Mouse (Mus musculus): ENCODE results near the gene Vmn1r149. TPM values are rescaled to one million over a fixed set of nuclear protein-coding genes. Genes with fewer than 3 reads are reported as not detected.
"Not testable (repeated sequence)": the region's sequence is repeated elsewhere in the genome, so short reads cannot be mapped to it uniquely, and the experiment has no call there.

Gene Vmn1r149
- polyA plus RNA-seq (2014; fragmentation: Nextera tagmentation; extraction: Ambion mirVana), result not detected in 2 replicates

DNA sequence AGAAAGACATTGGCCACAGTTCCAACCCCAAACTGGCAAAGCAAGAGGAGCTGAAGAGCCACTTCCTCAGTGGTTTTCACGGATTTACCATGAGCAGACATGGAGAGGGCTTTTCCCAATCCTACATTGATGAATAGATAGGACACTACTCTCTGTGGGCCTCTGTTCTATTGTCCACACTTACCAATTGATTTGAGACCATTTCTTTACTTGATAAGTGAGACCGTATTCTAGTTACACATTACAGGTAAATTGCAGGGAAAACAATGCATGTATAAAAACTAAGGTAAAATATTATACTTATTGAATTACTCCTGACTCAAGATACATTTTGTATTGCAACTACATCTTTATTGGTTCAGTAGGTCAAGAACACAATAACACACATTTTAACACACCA lies at the start of gene Vmn1r149:
Vmn1r149 (minus strand) TSS at position 101 of the 400 bp plus-strand sequence.
- not testable (repeated sequence) for H3K4me1 ChIP-seq (replicated peaks; ENCODE audit: control insufficient read depth, insufficient read depth, low read length); H3K9ac ChIP-seq (ENCODE audit: low read length); DNase-seq (ENCODE audit: low spot score); H3K4me3 ChIP-seq (ENCODE audit: low read depth, low read length); H3K9me3 ChIP-seq (ENCODE audit: control insufficient read depth, low read length); ATAC-seq (replicated peaks; ENCODE audit: low FRiP score); H3K27me3 ChIP-seq (ENCODE audit: control insufficient read depth, insufficient read depth, low read length); H3K36me3 ChIP-seq (ENCODE audit: control insufficient read depth, insufficient read depth, low read length); H3K4me2 ChIP-seq (ENCODE audit: low read depth, low read length, severe bottlenecking); H3K27ac ChIP-seq (ENCODE audit: low read depth, low read length)
- no CpG with 5 or more reads among the region's 2 CpGs for WGBS

DNA sequence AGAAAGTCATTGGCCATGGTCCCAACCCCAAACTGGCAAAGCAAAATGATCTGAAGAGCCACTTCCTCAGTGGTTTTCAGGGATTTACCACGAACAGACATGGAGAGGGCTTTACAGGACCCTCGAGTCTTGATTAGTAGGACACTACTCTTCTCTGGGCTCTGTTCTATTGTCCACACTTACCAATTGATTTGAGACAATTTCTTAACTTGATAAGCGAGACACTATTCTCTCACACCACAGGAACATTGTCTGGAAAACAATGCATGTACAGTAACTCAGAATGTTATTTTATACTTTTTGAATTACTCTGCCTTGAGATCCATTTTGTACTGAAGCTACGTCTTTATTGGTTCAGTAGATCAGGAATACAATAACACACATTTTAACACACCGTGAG lies 25.9 kb upstream of the Vmn1r149 start, which contains the start of gene Gm10665:
Gm10665 (minus strand) TSS at position 101 of the 400 bp plus-strand sequence.
- H3K9ac ChIP-seq (ENCODE audit: low read length); H3K4me1 ChIP-seq (replicated peaks; ENCODE audit: control insufficient read depth, insufficient read depth, low read length); H3K4me3 ChIP-seq (ENCODE audit: low read depth, low read length); ATAC-seq (replicated peaks; ENCODE audit: low FRiP score); H3K27me3 ChIP-seq (ENCODE audit: control insufficient read depth, insufficient read depth, low read length); H3K36me3 ChIP-seq (ENCODE audit: control insufficient read depth, insufficient read depth, low read length); H3K9me3 ChIP-seq (ENCODE audit: control insufficient read depth, low read length); H3K4me2 ChIP-seq (ENCODE audit: low read depth, low read length, severe bottlenecking); H3K27ac ChIP-seq (ENCODE audit: low read depth, low read length); DNase-seq (ENCODE audit: low spot score): not testable (repeated sequence)
- WGBS, result no CpG with 5 or more reads among the region's 5 CpGs

DNA sequence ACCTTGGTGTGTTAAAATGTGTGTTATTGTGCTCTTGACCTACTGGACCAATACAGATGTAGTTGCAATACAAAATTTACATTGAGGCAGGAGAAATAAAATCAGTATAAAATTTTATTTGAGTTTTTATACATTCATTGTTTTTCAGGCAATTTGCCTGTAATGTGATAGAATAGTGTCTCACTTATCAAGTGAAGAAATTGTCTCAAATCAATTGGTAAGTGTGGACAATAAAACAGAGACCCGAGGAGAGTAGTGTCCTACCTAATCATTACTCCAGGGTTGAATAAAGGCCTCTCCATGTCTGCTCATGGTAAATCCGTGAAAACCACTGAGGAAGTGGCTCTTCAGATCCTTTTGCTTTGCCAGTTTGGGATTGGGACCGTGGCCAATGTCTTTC lies 24.7 kb downstream of the Vmn1r149 start, which contains the start of gene Vmn1r148:
Vmn1r148 (plus strand) TSS at position 301 of the 400 bp plus-strand sequence.
- H3K27ac ChIP-seq (ENCODE audit: low read depth, low read length); H3K9ac ChIP-seq (ENCODE audit: low read length); H3K4me1 ChIP-seq (replicated peaks; ENCODE audit: control insufficient read depth, insufficient read depth, low read length); H3K4me2 ChIP-seq (ENCODE audit: low read depth, low read length, severe bottlenecking); DNase-seq (ENCODE audit: low spot score); H3K27me3 ChIP-seq (ENCODE audit: control insufficient read depth, insufficient read depth, low read length); H3K36me3 ChIP-seq (ENCODE audit: control insufficient read depth, insufficient read depth, low read length); H3K4me3 ChIP-seq (ENCODE audit: low read depth, low read length); H3K9me3 ChIP-seq (ENCODE audit: control insufficient read depth, low read length); ATAC-seq (replicated peaks; ENCODE audit: low FRiP score): not testable (repeated sequence)
- no CpG with 5 or more reads among the region's 3 CpGs for WGBS

Other genes with a start within 250 kb of the Vmn1r149 start
- gene Vmn1r143, start 248.9 kb downstream of the Vmn1r149 start, polyA plus RNA-seq (2014; fragmentation: Nextera tagmentation; extraction: Ambion mirVana), result not detected in 2 replicates
- not detected in 2 replicates for gene Gm8653, start 237.0 kb downstream of the Vmn1r149 start, polyA plus RNA-seq (2014; fragmentation: Nextera tagmentation; extraction: Ambion mirVana)
- not detected in 2 replicates for gene Gm8453, start 208.7 kb downstream of the Vmn1r149 start, polyA plus RNA-seq (2014; fragmentation: Nextera tagmentation; extraction: Ambion mirVana)
- not detected in 2 replicates for gene Gm4187, start 108.5 kb downstream of the Vmn1r149 start, polyA plus RNA-seq (2014; fragmentation: Nextera tagmentation; extraction: Ambion mirVana)
- not detected in 2 replicates for gene Gm8660, start 67.2 kb downstream of the Vmn1r149 start, polyA plus RNA-seq (2014; fragmentation: Nextera tagmentation; extraction: Ambion mirVana)
- not detected in 2 replicates for gene Vmn1r148, start 24.6 kb downstream of the Vmn1r149 start, polyA plus RNA-seq (2014; fragmentation: Nextera tagmentation; extraction: Ambion mirVana)
- gene Gm10665, start 25.8 kb upstream of the Vmn1r149 start, polyA plus RNA-seq (2014; fragmentation: Nextera tagmentation; extraction: Ambion mirVana), result not detected in 2 replicates
- not detected in 2 replicates for gene Vmn1r151, start 61.4 kb upstream of the Vmn1r149 start, polyA plus RNA-seq (2014; fragmentation: Nextera tagmentation; extraction: Ambion mirVana)
- not detected in 2 replicates for gene Vmn1r152, start 84.7 kb upstream of the Vmn1r149 start, polyA plus RNA-seq (2014; fragmentation: Nextera tagmentation; extraction: Ambion mirVana)
- not detected in 2 replicates for gene Gm8677, start 96.7 kb upstream of the Vmn1r149 start, polyA plus RNA-seq (2014; fragmentation: Nextera tagmentation; extraction: Ambion mirVana)
- gene Gm4201, start 127.1 kb upstream of the Vmn1r149 start, polyA plus RNA-seq (2014; fragmentation: Nextera tagmentation; extraction: Ambion mirVana), result not detected in 2 replicates
- not detected in 2 replicates for gene Gm4565, start 149.9 kb upstream of the Vmn1r149 start, polyA plus RNA-seq (2014; fragmentation: Nextera tagmentation; extraction: Ambion mirVana)
- not detected in 2 replicates for gene Vmn1r155, start 219.8 kb upstream of the Vmn1r149 start, polyA plus RNA-seq (2014; fragmentation: Nextera tagmentation; extraction: Ambion mirVana)